Mouse (Mus musculus) stomach, embryonic 16.5 days (tissue): ENCODE results near the gene Mpzl3. TPM values are rescaled to one million over a fixed set of nuclear protein-coding genes. Genes with fewer than 3 reads are reported as not detected.

Experiments used
- ATAC-seq: fragments of 200-750 bp; cut with Nextera tagmentation; 2 replicates; pipeline ENCODE4 v1.8.0; 2017; ENCODE audit warnings: moderate number of reproducible peaks, moderate TSS enrichment; ENCODE audit not compliant: insufficient read depth, low FRiP score
- H3K27ac ChIP-seq: fragments of 300-500 bp; sonication (generic); 2 replicates; pipeline ENCODE4 v1.5.1; 2014; ENCODE audit warnings: low read length
- H3K27me3 ChIP-seq: fragments of 300-500 bp; sonication (generic); 2 replicates; pipeline ENCODE4 v1.6.1; 2014; ENCODE audit warnings: low read length, control low read depth, mixed read lengths; ENCODE audit not compliant: control insufficient read depth, insufficient read depth
- H3K36me3 ChIP-seq: fragments of 300-500 bp; sonication (generic); 2 replicates; pipeline ENCODE4 v1.6.1; 2014; ENCODE audit warnings: low read length; ENCODE audit not compliant: control insufficient read depth, insufficient read depth
- H3K4me1 ChIP-seq: fragments of 300-500 bp; sonication (generic); 2 replicates; pipeline ENCODE4 v1.6.1; 2014; ENCODE audit warnings: low read length, control low read depth, mixed read lengths; ENCODE audit not compliant: control insufficient read depth, insufficient read depth
- H3K4me2 ChIP-seq: fragments of 300-500 bp; sonication (generic); 2 replicates; pipeline ENCODE4 v1.6.1; 2014; ENCODE audit warnings: low read depth, low read length, mixed read lengths
- H3K4me3 ChIP-seq: fragments of 300-500 bp; sonication (generic); replicated peaks from 2 replicates; pipeline ENCODE4 v1.5.1; 2014; ENCODE audit warnings: mild to moderate bottlenecking, low read length
- H3K9ac ChIP-seq: fragments of 300-500 bp; sonication (generic); 2 replicates; pipeline ENCODE4 v1.6.1; 2014; ENCODE audit warnings: low read length
- H3K9me3 ChIP-seq: fragments of 300-500 bp; sonication (generic); replicated peaks from 2 replicates; pipeline ENCODE4 v1.6.1; 2016; ENCODE audit warnings: low read length, control low read depth; ENCODE audit not compliant: control insufficient read depth
- WGBS: fragments of 180-500 bp; shearing (Covaris S2); extraction: QIAGEN DNeasy Blood & Tissue Kit; methylation state at CpG from one replicate; pipeline ENCODE4 v1.1.7; 2014; 5-methylcytosine and 5-hydroxymethylcytosine counted together
- polyA plus RNA-seq: library from polyadenylated mRNA; unstranded; fragments of >200 nt; fragmentation: Nextera tagmentation; extraction: Ambion mirVana; gene quantifications from 2 replicates; pipeline ENCODE4 v1.2.1, GENCODE M21; 2015

Gene Mpzl3
- polyA plus RNA-seq, 1 experiment from 2014 or later = 15.7 TPM

DNA sequence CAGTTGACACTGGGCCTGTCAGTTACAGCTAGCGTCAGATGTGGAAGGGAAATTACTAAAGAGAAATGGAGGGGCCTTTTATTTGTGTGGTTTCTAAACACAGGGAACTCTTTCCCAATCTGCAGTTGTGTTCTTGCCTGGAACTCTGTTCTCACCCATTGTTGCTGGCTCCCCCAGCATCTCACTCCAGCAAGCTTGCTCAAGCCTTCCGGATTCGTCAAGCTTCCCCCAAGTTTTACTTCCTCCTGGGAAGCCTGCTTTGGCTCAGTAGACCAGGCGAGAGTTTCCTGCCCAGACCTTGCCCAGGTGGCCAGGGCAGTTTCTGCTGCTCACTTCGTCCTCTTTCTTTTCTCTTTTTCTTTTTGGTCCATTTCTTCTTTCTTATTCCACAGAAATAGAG, 29.6 kb downstream of the Mpzl3 start:
- H3K27ac ChIP-seq = no peak overlapping the region
- no peaks in the 10 kb centered on the region for H3K4me1 ChIP-seq
- H3K36me3 ChIP-seq = no peaks in the 10 kb centered on the region
- no peaks in the 10 kb centered on the region for H3K27me3 ChIP-seq
- no peak overlapping the region for H3K4me2 ChIP-seq
- no peak overlapping the region for H3K4me3 ChIP-seq
- no peaks in the 10 kb centered on the region for H3K9me3 ChIP-seq
- WGBS = 64% methylated on average over 5 of the region's 5 CpGs
- ATAC-seq = no peak
- no peak overlapping the region for H3K9ac ChIP-seq

DNA sequence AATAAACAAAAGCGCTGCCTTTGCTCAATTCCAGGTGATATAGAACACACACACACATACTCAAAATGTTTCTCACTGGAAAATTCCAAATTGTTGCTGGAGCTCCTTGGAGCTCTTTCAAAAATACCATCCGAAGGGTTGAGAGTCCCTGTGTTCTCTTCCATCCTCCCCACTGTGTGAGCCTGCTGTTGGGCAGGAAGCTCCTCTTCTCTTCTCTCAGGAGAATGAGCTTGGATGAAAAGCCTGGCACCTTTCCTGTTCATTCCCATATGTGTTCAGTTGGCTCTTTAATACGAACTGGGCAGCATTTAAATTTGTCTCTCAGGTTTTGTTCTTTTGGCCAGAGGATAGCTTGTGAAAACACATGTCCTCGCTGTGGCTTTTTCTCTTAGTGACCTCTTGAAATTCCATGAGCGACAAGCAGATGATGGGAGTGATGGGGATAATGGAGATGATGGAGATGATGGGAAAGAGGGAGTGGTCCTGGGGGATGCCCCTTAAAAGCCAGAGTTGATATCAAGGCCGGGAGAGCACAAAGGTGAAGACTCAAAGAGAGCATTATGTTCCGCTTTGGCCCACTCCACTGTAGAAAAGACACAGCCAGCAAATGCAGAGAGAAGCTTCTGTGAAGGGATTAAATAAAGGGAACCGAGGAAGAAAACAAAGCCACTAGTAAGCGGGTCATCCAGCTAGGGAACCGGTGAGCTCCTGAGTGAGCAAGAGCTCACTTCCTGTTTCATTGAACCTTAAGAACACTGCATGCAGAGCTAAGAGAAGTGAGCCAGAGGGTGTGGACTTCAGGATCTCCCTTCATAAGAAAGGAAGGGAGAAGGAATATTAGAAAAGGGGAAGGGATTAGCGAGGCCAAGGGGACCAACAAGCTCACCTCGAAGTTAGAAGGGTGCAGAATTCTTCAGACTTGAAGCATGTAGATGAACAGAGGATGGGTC, 31.0 kb downstream of the Mpzl3 start:
- no peak for ATAC-seq
- no peaks in the 10 kb centered on the region for H3K9me3 ChIP-seq
- 79% methylated on average over 12 of the region's 12 CpGs for WGBS
- no peaks in the 10 kb centered on the region for H3K4me1 ChIP-seq
- no peak overlapping the region for H3K27ac ChIP-seq
- no peak overlapping the region for H3K4me2 ChIP-seq
- no peak overlapping the region for H3K9ac ChIP-seq
- H3K36me3 ChIP-seq = no peaks in the 10 kb centered on the region
- no peaks in the 10 kb centered on the region for H3K27me3 ChIP-seq
- no peak overlapping the region for H3K4me3 ChIP-seq

DNA sequence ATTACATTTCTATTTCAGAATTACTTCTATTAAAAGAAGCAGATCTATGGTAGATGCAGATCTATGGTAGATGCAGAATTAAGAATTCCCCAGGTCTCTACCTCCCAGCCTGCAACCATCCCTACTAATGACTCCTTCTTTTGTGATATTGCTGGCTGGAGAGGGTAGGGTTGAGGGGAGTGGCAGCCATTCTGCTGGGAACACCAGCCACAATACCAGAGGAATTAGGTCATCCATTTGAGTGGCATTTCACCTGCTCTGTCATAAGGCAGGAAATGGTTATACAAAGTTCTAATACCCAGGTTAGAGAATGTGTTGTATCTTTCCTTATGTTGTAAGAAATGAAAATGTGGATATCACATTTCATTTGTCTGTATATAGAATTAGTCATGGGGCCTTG, 33.1 kb downstream of the Mpzl3 start:
- no peak overlapping the region for H3K4me2 ChIP-seq
- no peaks in the 10 kb centered on the region for H3K4me1 ChIP-seq
- ATAC-seq = no peak
- H3K9me3 ChIP-seq = no peaks in the 10 kb centered on the region
- H3K4me3 ChIP-seq = no peak overlapping the region
- no peak overlapping the region for H3K27ac ChIP-seq
- H3K27me3 ChIP-seq = no peaks in the 10 kb centered on the region
- no peaks in the 10 kb centered on the region for H3K36me3 ChIP-seq
- H3K9ac ChIP-seq = no peak overlapping the region

DNA sequence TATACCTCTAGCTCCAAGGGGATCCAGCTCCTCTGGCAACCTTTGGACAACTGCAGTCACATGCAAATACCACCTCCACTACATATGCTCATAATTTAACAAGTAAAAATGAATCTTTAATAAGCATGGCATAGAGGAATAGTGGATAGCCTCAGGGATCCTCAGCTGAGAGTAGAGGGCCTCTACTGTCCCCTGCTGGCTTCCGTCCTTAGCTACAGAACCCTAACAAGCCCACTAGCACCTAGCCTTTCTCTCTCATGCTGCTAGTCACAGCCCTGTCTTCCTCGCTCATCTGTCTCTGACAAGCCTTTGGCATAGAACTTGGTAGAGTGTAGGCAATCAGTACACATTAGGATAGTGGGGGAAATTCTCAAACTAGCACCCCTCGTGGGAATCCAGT, 35.8 kb downstream of the Mpzl3 start:
- H3K4me2 ChIP-seq = no peak overlapping the region
- no peak overlapping the region for H3K9ac ChIP-seq
- no peaks in the 10 kb centered on the region for H3K9me3 ChIP-seq
- no peaks in the 10 kb centered on the region for H3K4me1 ChIP-seq
- H3K27ac ChIP-seq = no peak overlapping the region
- ATAC-seq = no peak
- 61% methylated on average over 3 of the region's 3 CpGs for WGBS
- H3K4me3 ChIP-seq = no peak overlapping the region
- no peaks in the 10 kb centered on the region for H3K36me3 ChIP-seq
- H3K27me3 ChIP-seq = no peaks in the 10 kb centered on the region

DNA sequence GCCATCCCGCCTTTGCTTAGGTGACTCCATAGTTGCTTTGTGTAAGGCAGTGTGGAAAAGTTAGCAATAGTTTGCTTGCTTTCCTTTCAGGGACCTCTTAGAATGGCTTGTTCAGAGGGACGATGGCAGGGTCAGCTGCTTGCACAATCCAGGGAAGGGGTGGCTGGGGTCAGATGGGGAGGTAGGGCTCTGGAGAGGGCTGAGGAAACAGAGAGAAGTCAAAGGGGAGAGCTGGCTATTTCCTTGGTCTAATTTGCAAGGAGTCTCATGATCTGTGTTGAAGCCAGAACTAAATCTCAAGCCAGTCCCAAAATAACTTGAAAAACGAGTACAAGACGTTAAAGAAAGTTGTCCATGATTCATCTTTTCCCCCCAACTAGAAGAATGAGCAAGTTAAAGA, 37.7 kb downstream of the Mpzl3 start:
- no peak overlapping the region for H3K4me3 ChIP-seq
- no peaks in the 10 kb centered on the region for H3K27me3 ChIP-seq
- H3K9me3 ChIP-seq = no peaks in the 10 kb centered on the region
- no peak for ATAC-seq
- H3K4me1 ChIP-seq = no peaks in the 10 kb centered on the region
- no peaks in the 10 kb centered on the region for H3K36me3 ChIP-seq
- 59% methylated on average over 4 of the region's 4 CpGs for WGBS
- peak overlapping the region; percentile 7; the same call in 1 of the 2 replicates for H3K27ac ChIP-seq
- H3K4me2 ChIP-seq = no peak overlapping the region
- H3K9ac ChIP-seq = no peak overlapping the region

DNA sequence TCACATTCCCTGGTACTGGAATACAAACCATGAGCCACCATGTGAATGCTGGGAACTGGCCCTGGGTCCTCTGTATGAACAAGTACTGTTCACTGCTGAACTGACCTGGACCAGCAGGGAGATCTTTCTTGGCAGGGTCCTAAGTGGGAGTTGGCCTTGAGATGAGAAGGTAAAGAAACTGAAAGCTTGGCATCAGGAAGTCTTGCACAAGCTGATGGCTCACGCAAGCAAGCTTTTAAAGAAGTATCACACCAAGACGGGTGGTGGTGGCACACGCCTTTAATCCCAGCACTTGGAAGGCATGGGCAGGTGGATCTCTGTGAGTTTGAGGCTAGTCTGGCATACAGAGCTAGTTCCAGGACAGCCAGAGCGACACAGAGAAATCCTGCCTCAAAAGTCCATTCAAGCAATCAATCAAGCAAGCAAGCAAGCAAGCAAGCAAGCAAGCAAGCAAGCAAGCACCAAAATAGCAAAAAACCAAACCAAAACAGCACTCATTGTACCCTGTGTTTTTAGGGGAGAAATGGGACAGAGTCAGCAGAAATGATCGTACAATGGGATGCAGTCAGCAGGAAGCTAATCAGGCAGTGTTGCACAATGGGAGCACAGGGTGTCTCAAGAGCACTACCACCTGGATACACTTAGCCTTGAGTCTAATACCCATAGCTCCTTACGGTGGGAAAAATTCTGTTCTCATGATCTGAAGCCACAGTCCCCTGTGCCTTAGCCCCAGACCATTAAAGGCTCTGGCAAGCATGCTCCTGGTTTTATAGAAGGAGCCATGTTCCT, 40.4 kb downstream of the Mpzl3 start:
- Histone ChIP-seq H3K9ac (no peak overlapping the region), H3K27ac (no peak overlapping the region), H3K9me3 (no peaks in the 10 kb centered on the region), H3K27me3 (no peaks in the 10 kb centered on the region), H3K36me3 (no peaks in the 10 kb centered on the region), H3K4me1 (no peaks in the 10 kb centered on the region), H3K4me2 (no peak overlapping the region), H3K4me3 (no peak overlapping the region)
- WGBS = 74% methylated on average over 6 of the region's 6 CpGs
- ATAC-seq = no peak

DNA sequence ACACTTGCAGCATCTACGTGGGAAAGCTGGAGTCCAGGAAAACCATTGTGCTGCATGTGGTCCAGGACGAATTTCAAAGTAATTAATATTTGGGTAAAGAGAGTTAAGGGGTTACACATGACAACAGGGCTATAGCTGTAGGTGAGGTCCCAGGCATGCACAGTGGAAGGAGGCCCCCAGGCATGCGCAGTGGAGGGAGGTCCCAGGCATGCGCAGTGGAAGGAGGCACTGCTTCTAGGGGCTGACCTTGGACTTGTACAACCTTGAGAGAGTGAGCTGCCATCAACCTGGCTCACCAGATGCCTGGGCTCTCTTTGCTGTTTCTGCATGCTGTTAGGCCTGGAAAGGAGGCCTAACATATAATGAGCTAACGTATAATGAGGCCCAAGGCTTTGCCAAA, 42.9 kb downstream of the Mpzl3 start:
- ATAC-seq = no peak
- H3K27me3 ChIP-seq = no peaks in the 10 kb centered on the region
- no peak overlapping the region for H3K4me2 ChIP-seq
- no peaks in the 10 kb centered on the region for H3K36me3 ChIP-seq
- no peaks in the 10 kb centered on the region for H3K9me3 ChIP-seq
- H3K4me3 ChIP-seq = no peak overlapping the region
- no peaks in the 10 kb centered on the region for H3K4me1 ChIP-seq
- 83% methylated on average over 5 of the region's 5 CpGs for WGBS
- H3K9ac ChIP-seq = no peak overlapping the region
- H3K27ac ChIP-seq = no peak overlapping the region

DNA sequence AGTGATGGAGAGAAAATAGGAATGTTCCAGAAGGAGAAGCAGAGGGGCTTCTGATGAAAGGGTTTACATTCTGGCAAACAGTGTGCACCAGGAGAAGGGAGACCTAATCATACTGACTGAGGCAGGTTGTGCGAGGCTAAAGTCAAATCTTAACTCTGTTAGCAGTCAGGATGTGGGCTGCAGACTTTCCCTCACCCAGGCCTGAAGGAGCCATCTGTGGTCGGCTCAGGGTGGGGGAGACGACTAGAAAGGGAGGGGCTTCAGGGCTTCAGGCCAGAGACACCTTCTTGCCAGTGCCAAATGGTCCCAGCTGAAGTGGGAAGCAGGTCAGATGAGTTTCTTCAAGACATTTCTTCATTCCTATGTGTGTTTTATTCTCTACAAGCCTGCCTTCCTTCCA, 43.4 kb downstream of the Mpzl3 start:
- no peak overlapping the region for H3K4me2 ChIP-seq

DNA sequence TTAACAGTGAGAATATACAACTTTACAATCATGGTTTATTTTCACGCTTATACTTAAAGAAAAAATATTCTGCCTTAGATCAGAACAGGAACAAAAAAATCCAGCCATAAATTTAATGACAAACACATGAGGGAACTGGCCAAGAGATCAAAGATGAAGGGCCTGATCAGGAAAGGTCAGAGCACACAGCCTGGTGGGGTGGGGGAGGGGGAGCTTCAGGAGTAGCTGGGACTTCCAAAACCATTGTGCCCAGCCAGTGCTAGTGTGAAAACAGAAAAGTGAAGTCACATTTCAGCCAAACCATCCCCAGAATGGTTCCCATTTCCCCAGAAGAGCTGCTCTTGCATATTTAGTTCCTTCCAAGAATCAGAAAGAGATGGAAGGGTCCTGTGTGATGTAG, 47.5 kb downstream of the Mpzl3 start:
- no peak overlapping the region for H3K4me2 ChIP-seq
- no peaks in the 10 kb centered on the region for H3K9me3 ChIP-seq
- H3K27me3 ChIP-seq = no peaks in the 10 kb centered on the region
- no peaks in the 10 kb centered on the region for H3K36me3 ChIP-seq
- H3K4me3 ChIP-seq = no peak overlapping the region
- no peak overlapping the region for H3K9ac ChIP-seq
- H3K27ac ChIP-seq = peak overlapping the region; percentile 64; the same call in 1 of the 2 replicates
- no peak for ATAC-seq
- 82% methylated on average over 1 of the region's 1 CpGs for WGBS
- no peaks in the 10 kb centered on the region for H3K4me1 ChIP-seq

More for the DNA sequence above, 43.4 kb downstream of the Mpzl3 start:
- Histone ChIP-seq H3K4me1 (no peaks in the 10 kb centered on the region), H3K27me3 (no peaks in the 10 kb centered on the region), H3K36me3 (no peaks in the 10 kb centered on the region), H3K9me3 (no peaks in the 10 kb centered on the region), H3K4me3 (no peak overlapping the region), H3K9ac (no peak overlapping the region), H3K27ac (no peak overlapping the region)
- WGBS = 35% methylated on average over 3 of the region's 3 CpGs
- ATAC-seq = no peak
